Mouse (Mus musculus) mature B cell (primary cell): ENCODE data around the gene Kars.

Experiments used
- in situ Hi-C: fragments of 300-500 bp; cut with MboI; formaldehyde crosslinking; loops from 2 replicates; pipeline ENCODE4 v1.14.3; 2019

Kars gene

GRCm38 (mm10) chr8:111984511-111984910 is 26.6 kb downstream of the Kars start:
- in situ Hi-C loops = no loop called here

- in situ Hi-C loops = no loop called here
Observed at GRCm38 (mm10) chr8:111982116-111982515, 29.0 kb downstream of the Kars start.

- in situ Hi-C loops = no loop called here
Observed at GRCm38 (mm10) chr8:111978147-111978546, 33.0 kb downstream of the Kars start.

- in situ Hi-C loops = no loop called here
Observed at GRCm38 (mm10) chr8:111976326-111976725, 34.8 kb downstream of the Kars start.

- in situ Hi-C loops = no loop called here
Observed at GRCm38 (mm10) chr8:111975706-111976105, 35.4 kb downstream of the Kars start.

- in situ Hi-C loops = no loop called here
Observed at GRCm38 (mm10) chr8:111974138-111974537, 37.0 kb downstream of the Kars start.

GRCm38 (mm10) chr8:111968991-111969390 is 42.1 kb downstream of the Kars start:
- in situ Hi-C loops = no loop called here

GRCm38 (mm10) chr8:111968541-111968940 is 42.6 kb downstream of the Kars start:
- in situ Hi-C loops = no loop called here

GRCm38 (mm10) chr8:111967246-111967870 is 43.8 kb downstream of the Kars start:
- in situ Hi-C loops = no loop called here

GRCm38 (mm10) chr8:111964849-111965561 is 46.1 kb downstream of the Kars start:
- in situ Hi-C loops = no loop called here

- in situ Hi-C loops = no loop called here
Observed at GRCm38 (mm10) chr8:111964351-111964750, 46.8 kb downstream of the Kars start.

- in situ Hi-C loops = no loop called here
Observed at GRCm38 (mm10) chr8:111963546-111963945, 47.6 kb downstream of the Kars start.

GRCm38 (mm10) chr8:111963091-111963490 is 48.0 kb downstream of the Kars start:
- in situ Hi-C loops = no loop called here

GRCm38 (mm10) chr8:111962589-111962988 is 48.5 kb downstream of the Kars start:
- in situ Hi-C loops = no loop called here

GRCm38 (mm10) chr8:111961330-111961729 is 49.8 kb downstream of the Kars start:
- in situ Hi-C loops = no loop called here

GRCm38 (mm10) chr8:111960591-111961321 is 50.4 kb downstream of the Kars start:
- in situ Hi-C loops = no loop called here

GRCm38 (mm10) chr8:111957231-111957630 is 53.9 kb downstream of the Kars start:
- in situ Hi-C loops = no loop called here

GRCm38 (mm10) chr8:111955879-111956278 is 55.2 kb downstream of the Kars start:
- in situ Hi-C loops = no loop called here

- in situ Hi-C loops = no loop called here
Observed at GRCm38 (mm10) chr8:111954844-111955594, 56.1 kb downstream of the Kars start.

GRCm38 (mm10) chr8:111951936-111952335 is 59.2 kb downstream of the Kars start:
- in situ Hi-C loops = no loop called here

GRCm38 (mm10) chr8:111951317-111951716 is 59.8 kb downstream of the Kars start:
- in situ Hi-C loops = no loop called here

- in situ Hi-C loops = no loop called here
Observed at GRCm38 (mm10) chr8:111950846-111951245, 60.3 kb downstream of the Kars start.
